Mouse (Mus musculus) limb, embryonic 10.5 days (tissue): ENCODE measurements at regions not wholly inside any gene's neighbourhood (a gene's known extent, or its start where the extent isn't known, plus 50 kb on each side); places are given as distances from the start of the nearest gene placed in this dataset.

ENCODE experiments used
- DNase-seq: peaks from one replicate; pipeline ENCODE4 v3.0.0-alpha.2; 2017; ENCODE audit warnings: low spot score
- H3K27ac ChIP-seq: fragments of 300-500 bp; sonication (generic); 2 replicates; pipeline ENCODE4 v1.5.1; 2016; ENCODE audit warnings: mild to moderate bottlenecking
- H3K27me3 ChIP-seq: fragments of 300-500 bp; sonication (generic); 2 replicates; pipeline ENCODE4 v1.6.1; 2016; ENCODE audit warnings: low read depth, mild to moderate bottlenecking; ENCODE audit not compliant: poor library complexity, severe bottlenecking
- H3K36me3 ChIP-seq: fragments of 300-500 bp; sonication (generic); 2 replicates; pipeline ENCODE4 v1.6.1; 2016; ENCODE audit warnings: mild to moderate bottlenecking, moderate library complexity
- H3K4me1 ChIP-seq: fragments of 300-500 bp; sonication (generic); 2 replicates; pipeline ENCODE4 v1.6.1; 2016
- H3K4me3 ChIP-seq: fragments of 300-500 bp; sonication (generic); 2 replicates; pipeline ENCODE4 v1.5.1; 2016; ENCODE audit warnings: mild to moderate bottlenecking, moderate library complexity
- H3K9me3 ChIP-seq: fragments of 300-500 bp; sonication (generic); replicated peaks from 2 replicates; pipeline ENCODE4 v1.6.1; 2016; ENCODE audit warnings: mild to moderate bottlenecking
- WGBS: fragments of 180-500 bp; shearing (Covaris S2); methylation state at CpG from one replicate; pipeline ENCODE4 v1.1.7; 2016; 5-methylcytosine and 5-hydroxymethylcytosine counted together

DNA sequence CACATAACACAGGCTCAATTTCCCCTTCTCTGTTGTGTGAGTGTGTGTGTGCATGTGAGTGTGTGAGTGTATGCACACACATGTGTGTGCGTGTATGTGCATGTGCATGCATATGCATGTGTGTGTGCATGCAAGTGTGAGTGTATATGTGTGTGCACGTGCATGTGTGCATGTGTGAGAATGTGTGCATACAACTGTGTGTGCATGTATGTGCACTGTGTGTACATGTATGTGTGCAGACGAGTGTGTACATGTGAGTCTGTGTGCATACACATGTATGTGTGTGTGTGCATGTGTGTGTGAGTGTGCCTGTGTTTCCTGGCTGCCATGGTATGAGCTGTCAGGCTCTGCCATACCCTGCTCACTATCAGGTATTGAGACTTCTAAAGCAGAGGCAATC, 91.3 kb upstream of the A230072I06Rik start:
- 92% methylated on average over 3 of the region's 3 CpGs for WGBS
- H3K27me3 ChIP-seq = no peaks in the 10 kb centered on the region
- H3K36me3 ChIP-seq = no peaks in the 10 kb centered on the region

GRCm38 (mm10) chr8:12188451-12188850, 90.2 kb upstream of the A230072I06Rik start:
- Histone ChIP-seq H3K4me1 (no peaks in the 10 kb centered on the region), H3K36me3 (no peaks in the 10 kb centered on the region), H3K9me3 (no peaks in the 10 kb centered on the region), H3K27ac (no peak overlapping the region), H3K27me3 (no peaks in the 10 kb centered on the region), H3K4me3 (no peak overlapping the region)
- WGBS = 83% methylated on average over 5 of the region's 5 CpGs
- DNase-seq = no peak

More for the DNA sequence above, 91.3 kb upstream of the A230072I06Rik start:
- Histone ChIP-seq H3K4me3 (no peak overlapping the region), H3K27ac (no peak overlapping the region), H3K9me3 (no peaks in the 10 kb centered on the region), H3K4me1 (no peaks in the 10 kb centered on the region)
- DNase-seq = no peak

DNA sequence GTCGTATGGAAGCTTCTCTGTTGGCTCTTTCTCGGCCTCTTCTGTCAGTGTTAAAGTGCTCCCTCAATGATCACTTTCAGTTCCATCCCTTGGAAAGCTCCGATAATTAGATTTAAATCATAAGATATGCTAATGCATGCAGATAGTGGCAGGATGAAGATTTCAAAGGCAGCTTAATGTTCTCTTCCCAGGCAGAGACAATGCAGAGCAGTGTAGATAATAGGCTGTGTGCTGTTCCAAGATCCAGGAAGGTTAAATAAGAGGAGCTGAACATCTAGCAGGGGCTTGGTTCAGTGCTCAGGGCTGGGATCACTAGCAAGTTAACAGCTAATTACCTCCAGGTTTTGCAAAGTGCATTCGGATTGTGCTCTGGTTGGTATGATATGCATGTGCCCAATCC, 89.7 kb upstream of the A230072I06Rik start:
- no peaks in the 10 kb centered on the region for H3K36me3 ChIP-seq
- no peak for DNase-seq
- H3K27ac ChIP-seq = no peak overlapping the region
- H3K4me3 ChIP-seq = no peak overlapping the region
- no peaks in the 10 kb centered on the region for H3K4me1 ChIP-seq
- no peaks in the 10 kb centered on the region for H3K9me3 ChIP-seq
- H3K27me3 ChIP-seq = no peaks in the 10 kb centered on the region
- 80% methylated on average over 4 of the region's 4 CpGs for WGBS

DNA sequence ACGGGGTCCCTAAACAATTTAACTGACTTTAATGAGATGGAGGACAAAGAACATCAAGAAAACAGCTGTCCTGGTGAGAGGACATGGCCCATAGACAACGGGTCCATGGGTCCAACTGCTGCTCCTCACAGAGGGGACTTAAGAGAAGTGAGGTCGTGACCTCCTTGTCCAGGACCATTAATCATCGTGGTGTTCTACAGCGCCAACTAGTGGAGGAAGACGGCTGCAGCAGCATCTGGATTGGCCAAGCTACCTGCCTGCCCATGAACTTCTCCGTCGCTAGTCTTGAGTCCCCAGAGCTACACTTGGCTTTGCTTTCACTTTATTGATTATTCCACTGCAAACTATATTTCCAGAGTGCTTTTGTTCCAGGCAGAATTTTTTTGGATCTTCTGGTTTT, 86.6 kb upstream of the A230072I06Rik start:
- no peak overlapping the region for H3K4me3 ChIP-seq
- DNase-seq = no peak
- no peaks in the 10 kb centered on the region for H3K27me3 ChIP-seq
- 31% methylated on average over 8 of the region's 8 CpGs for WGBS
- no peaks in the 10 kb centered on the region for H3K4me1 ChIP-seq
- no peaks in the 10 kb centered on the region for H3K9me3 ChIP-seq
- H3K27ac ChIP-seq = no peak overlapping the region
- H3K36me3 ChIP-seq = no peaks in the 10 kb centered on the region

GRCm38 (mm10) chr8:12205909-12206308, 72.7 kb upstream of the A230072I06Rik start:
- Histone ChIP-seq H3K4me1 (no peaks in the 10 kb centered on the region), H3K4me3 (no peak overlapping the region), H3K9me3 (no peaks in the 10 kb centered on the region), H3K36me3 (no peaks in the 10 kb centered on the region), H3K27me3 (no peaks in the 10 kb centered on the region), H3K27ac (no peak overlapping the region)
- no peak for DNase-seq
- 82% methylated on average over 1 of the region's 1 CpGs for WGBS

GRCm38 (mm10) chr8:12207412-12207811, 71.2 kb upstream of the A230072I06Rik start:
- Histone ChIP-seq H3K27me3 (0 out of 2 replicates have a peak, but pooled peaks cover 6% of the 10 kb centered on the region), H3K27ac (no peak overlapping the region), H3K9me3 (no peaks in the 10 kb centered on the region), H3K4me3 (no peak overlapping the region), H3K36me3 (no peaks in the 10 kb centered on the region), H3K4me1 (no peaks in the 10 kb centered on the region)
- no peak for DNase-seq
- WGBS = 87% methylated on average over 3 of the region's 3 CpGs

- DNase-seq = no peak
- H3K4me3 ChIP-seq = no peak overlapping the region
- H3K27ac ChIP-seq = no peak overlapping the region
- WGBS = 70% methylated on average over 7 of the region's 7 CpGs
- no peaks in the 10 kb centered on the region for H3K9me3 ChIP-seq
- peaks cover 34% of the 10 kb centered on the region for H3K27me3 ChIP-seq
- H3K4me1 ChIP-seq = peaks cover 4% of the 10 kb centered on the region; the same call in 1 of the 2 replicates
- H3K36me3 ChIP-seq = no peaks in the 10 kb centered on the region
These were observed 64.8 kb upstream of the A230072I06Rik start for GRCm38 (mm10) chr8:12213774-12214173.

- no peaks in the 10 kb centered on the region for H3K36me3 ChIP-seq
- H3K4me1 ChIP-seq = peaks cover 4% of the 10 kb centered on the region; the same call in 1 of the 2 replicates
- H3K9me3 ChIP-seq = no peaks in the 10 kb centered on the region
- no peak for DNase-seq
- H3K4me3 ChIP-seq = no peak overlapping the region
- 52% methylated on average over 24 of the region's 24 CpGs for WGBS
- H3K27ac ChIP-seq = no peak overlapping the region
- peaks cover 34% of the 10 kb centered on the region for H3K27me3 ChIP-seq
These were observed 64.2 kb upstream of the A230072I06Rik start for GRCm38 (mm10) chr8:12214205-12215019.

GRCm38 (mm10) chr8:12221506-12221905, 57.1 kb upstream of the A230072I06Rik start:
- 81% methylated on average over 9 of the region's 9 CpGs for WGBS
- no peaks in the 10 kb centered on the region for H3K36me3 ChIP-seq
- H3K4me3 ChIP-seq = no peak overlapping the region
- H3K9me3 ChIP-seq = no peaks in the 10 kb centered on the region
- H3K4me1 ChIP-seq = no peaks in the 10 kb centered on the region; the same call in 1 of the 2 replicates
- H3K27ac ChIP-seq = no peak overlapping the region
- no peaks in the 10 kb centered on the region for H3K27me3 ChIP-seq
- no peak for DNase-seq

DNA sequence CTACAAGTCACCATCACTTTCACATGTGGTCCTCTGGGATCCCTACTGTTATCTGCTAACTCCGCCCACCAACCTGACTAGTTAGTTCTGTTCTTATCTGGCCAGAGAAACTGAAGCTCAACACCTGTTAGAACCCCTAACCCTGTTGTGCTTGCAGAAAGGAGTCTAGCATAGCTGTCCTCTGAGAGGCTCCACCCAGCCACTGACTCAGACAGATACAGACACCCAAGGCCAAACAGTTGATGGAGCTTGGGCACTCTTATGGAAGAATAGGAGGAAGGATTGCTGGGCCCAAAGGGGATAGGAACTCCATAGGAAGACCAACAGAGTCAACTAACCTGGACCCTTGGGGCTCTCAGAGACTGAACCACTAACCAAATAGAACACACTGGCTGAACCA, 55.2 kb upstream of the A230072I06Rik start:
- no peak overlapping the region for H3K27ac ChIP-seq
- H3K4me1 ChIP-seq = no peaks in the 10 kb centered on the region; the same call in 1 of the 2 replicates
- no peak overlapping the region for H3K4me3 ChIP-seq
- no peaks in the 10 kb centered on the region for H3K36me3 ChIP-seq
- 94% methylated on average over 1 of the region's 1 CpGs for WGBS
- no peak for DNase-seq
- H3K9me3 ChIP-seq = no peaks in the 10 kb centered on the region
- H3K27me3 ChIP-seq = no peaks in the 10 kb centered on the region
